Mouse (Mus musculus) liver, postnatal 0 days (tissue): ENCODE measurements at regions not wholly inside any gene's neighbourhood (a gene's known extent, or its start where the extent isn't known, plus 50 kb on each side); places are given as distances from the start of the nearest gene placed in this dataset.

Experiments used
- CTCF ChIP-seq: sonication (generic); IDR thresholded peaks from 2 replicates; pipeline ENCODE4 v1.5.1; 2016; ENCODE audit warnings: antibody characterized with exemption, low read depth
- EP300 ChIP-seq: IDR thresholded peaks from 2 replicates; pipeline ENCODE4 v1.6.1; 2016; ENCODE audit warnings: antibody characterized with exemption, low read depth, mild to moderate bottlenecking

DNA sequence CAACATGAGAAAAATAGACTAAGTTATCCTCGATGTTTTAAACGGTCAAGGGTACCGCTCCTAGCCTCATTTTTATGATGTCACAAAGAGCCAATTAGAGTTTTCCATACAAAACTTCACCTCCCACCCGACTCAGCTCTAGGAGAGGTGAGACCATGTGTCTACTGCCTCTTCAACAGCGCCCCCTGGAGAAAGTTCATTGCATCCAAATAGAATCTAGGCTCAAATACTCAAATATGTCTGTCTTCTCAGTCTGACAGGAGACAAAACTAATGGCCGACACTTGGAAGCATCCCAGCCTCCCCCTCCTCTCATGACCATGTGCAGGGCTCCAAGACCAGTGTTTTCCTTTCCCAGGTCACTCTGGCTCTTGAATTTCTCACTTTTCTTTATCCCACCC lies 72.7 kb upstream of the Ctnnbl1 start:
- TF ChIP-seq CTCF (no peak), EP300 (no peak)
